Mouse (Mus musculus): ENCODE measurements around the gene Crybg1. TPM values are rescaled to one million over a fixed set of nuclear protein-coding genes. Genes with fewer than 3 reads are reported as not detected.
A peak's percentile ranks its signal among the peaks of the same experiment; 100 is the strongest.

The Crybg1 gene
- polyA plus RNA-seq, 1 experiment from 2014 or later: 0.16 TPM

DNA sequence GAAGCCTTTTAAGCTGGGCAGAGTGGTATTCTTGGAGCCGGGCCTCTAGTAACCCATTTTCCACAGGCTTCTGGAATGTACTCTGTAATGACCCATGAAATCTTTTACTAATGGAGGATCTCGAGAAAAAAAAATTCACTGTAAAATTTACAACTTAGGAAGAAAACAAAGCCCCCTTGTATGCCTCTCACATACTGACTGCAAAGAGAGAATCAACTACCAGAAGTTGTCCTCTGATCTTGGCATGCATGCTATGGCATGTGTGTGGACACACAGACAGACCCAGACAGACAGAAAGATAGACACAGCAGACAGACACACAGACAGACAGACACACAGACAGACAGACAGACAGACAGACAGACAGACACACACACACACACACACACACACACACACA, 8.8 kb upstream of the Crybg1 start:
- no peak overlapping the region for H3K4me3 ChIP-seq (ENCODE audit: low read length)
- 48% methylated on average over 2 of the region's 2 CpGs for WGBS
- H3K9ac ChIP-seq (ENCODE audit: low read depth, low read length): no peak overlapping the region
- no peaks in the 10 kb centered on the region for H3K9me3 ChIP-seq (ENCODE audit: control insufficient read depth, low read length)
- H3K4me2 ChIP-seq (ENCODE audit: low read length): no peak overlapping the region
- ATAC-seq: no peak
- H3K27me3 ChIP-seq (replicated peaks; ENCODE audit: control insufficient read depth, insufficient read depth, low read length): no peaks in the 10 kb centered on the region
- no peak overlapping the region for H3K27ac ChIP-seq (ENCODE audit: low read depth, low read length)
- no peaks in the 10 kb centered on the region for H3K36me3 ChIP-seq (ENCODE audit: control insufficient read depth, insufficient read depth, low read length)
- H3K4me1 ChIP-seq (ENCODE audit: control insufficient read depth, insufficient read depth, low read depth, low read length): no peaks in the 10 kb centered on the region

GRCm38 (mm10) chr10:44150501-44150900, 1.8 kb upstream of the Crybg1 start:
- Histone ChIP-seq H3K4me2 (ENCODE audit: low read length) (no peak overlapping the region), H3K27me3 (replicated peaks; ENCODE audit: control insufficient read depth, insufficient read depth, low read length) (peaks cover 3% of the 10 kb centered on the region; the same call in 1 of the 2 replicates), H3K4me3 (ENCODE audit: low read length) (no peak overlapping the region), H3K4me1 (ENCODE audit: control insufficient read depth, insufficient read depth, low read depth, low read length) (peaks cover 6% of the 10 kb centered on the region; the same call in 1 of the 2 replicates), H3K9me3 (ENCODE audit: control insufficient read depth, low read length) (no peaks in the 10 kb centered on the region), H3K27ac (ENCODE audit: low read depth, low read length) (no peak overlapping the region), H3K36me3 (ENCODE audit: control insufficient read depth, insufficient read depth, low read length) (no peaks in the 10 kb centered on the region), H3K9ac (ENCODE audit: low read depth, low read length) (no peak overlapping the region)
- no peak for ATAC-seq
- 93% methylated on average over 2 of the region's 2 CpGs for WGBS

DNA sequence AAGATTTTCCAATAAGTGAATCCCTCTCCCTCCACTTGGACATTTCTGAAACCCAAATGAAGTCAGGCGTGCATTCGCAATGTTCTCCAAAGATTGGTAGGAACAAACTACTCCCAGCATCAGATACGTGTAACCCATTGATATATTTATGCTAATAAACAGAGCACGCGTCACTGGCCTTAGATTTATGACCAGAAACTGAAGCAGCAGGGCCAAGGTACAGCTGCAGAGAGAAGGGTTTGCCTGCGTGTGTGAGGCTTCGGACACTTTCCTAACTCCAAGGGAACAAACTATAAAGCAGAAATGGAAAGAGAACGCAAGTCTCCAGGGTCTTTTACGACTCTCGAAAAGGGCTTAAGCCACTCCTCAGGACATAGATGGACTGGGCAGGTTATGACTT, 5.3 kb downstream of the Crybg1 start:
- no peak for ATAC-seq
- no peaks in the 10 kb centered on the region for H3K4me1 ChIP-seq (ENCODE audit: control insufficient read depth, insufficient read depth, low read depth, low read length)
- no peaks in the 10 kb centered on the region; the same call in 1 of the 2 replicates for H3K27me3 ChIP-seq (replicated peaks; ENCODE audit: control insufficient read depth, insufficient read depth, low read length)
- no peak overlapping the region for H3K4me2 ChIP-seq (ENCODE audit: low read length)
- no peak overlapping the region for H3K27ac ChIP-seq (ENCODE audit: low read depth, low read length)
- no peaks in the 10 kb centered on the region for H3K36me3 ChIP-seq (ENCODE audit: control insufficient read depth, insufficient read depth, low read length)
- H3K4me3 ChIP-seq (ENCODE audit: low read length): no peak overlapping the region
- H3K9ac ChIP-seq (ENCODE audit: low read depth, low read length): no peak overlapping the region
- H3K9me3 ChIP-seq (ENCODE audit: control insufficient read depth, low read length): no peaks in the 10 kb centered on the region
- WGBS: 88% methylated on average over 10 of the region's 10 CpGs

GRCm38 (mm10) chr10:44138137-44138855, 10.4 kb downstream of the Crybg1 start:
- no peak overlapping the region for H3K9ac ChIP-seq (ENCODE audit: low read depth, low read length)
- no peaks in the 10 kb centered on the region for H3K36me3 ChIP-seq (ENCODE audit: control insufficient read depth, insufficient read depth, low read length)
- no peaks in the 10 kb centered on the region for H3K9me3 ChIP-seq (ENCODE audit: control insufficient read depth, low read length)
- H3K4me1 ChIP-seq (ENCODE audit: control insufficient read depth, insufficient read depth, low read depth, low read length): no peaks in the 10 kb centered on the region
- H3K4me2 ChIP-seq (ENCODE audit: low read length): no peak overlapping the region
- no peaks in the 10 kb centered on the region for H3K27me3 ChIP-seq (replicated peaks; ENCODE audit: control insufficient read depth, insufficient read depth, low read length)
- WGBS: 79% methylated on average over 13 of the region's 13 CpGs
- no peak for ATAC-seq
- no peak overlapping the region for H3K4me3 ChIP-seq (ENCODE audit: low read length)
- H3K27ac ChIP-seq (ENCODE audit: low read depth, low read length): no peak overlapping the region

DNA sequence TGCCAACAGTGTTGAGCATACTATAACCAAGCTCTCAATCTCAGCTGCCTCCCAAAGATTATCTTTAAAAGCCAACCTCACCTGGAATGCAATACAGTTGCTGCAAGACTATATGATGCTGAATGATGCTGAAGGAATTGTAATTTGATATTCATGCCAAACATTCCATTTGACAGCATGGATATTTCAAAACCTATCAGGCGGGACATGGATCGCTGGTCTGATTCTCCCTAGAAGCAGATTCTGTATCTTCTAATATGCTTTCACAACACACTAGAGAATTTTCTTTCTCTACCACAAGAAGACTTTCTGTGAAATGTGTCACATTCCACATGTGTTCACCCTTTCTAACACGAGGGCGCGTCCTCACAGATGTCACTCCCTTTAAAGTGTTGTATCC, 22.6 kb downstream of the Crybg1 start:
- H3K9me3 ChIP-seq (ENCODE audit: control insufficient read depth, low read length): no peaks in the 10 kb centered on the region
- H3K27ac ChIP-seq (ENCODE audit: low read depth, low read length): no peak overlapping the region
- 91% methylated on average over 5 of the region's 5 CpGs for WGBS
- no peak overlapping the region for H3K4me2 ChIP-seq (ENCODE audit: low read length)
- H3K4me1 ChIP-seq (ENCODE audit: control insufficient read depth, insufficient read depth, low read depth, low read length): no peaks in the 10 kb centered on the region
- no peak overlapping the region for H3K4me3 ChIP-seq (ENCODE audit: low read length)
- H3K27me3 ChIP-seq (replicated peaks; ENCODE audit: control insufficient read depth, insufficient read depth, low read length): no peaks in the 10 kb centered on the region
- no peak for ATAC-seq
- no peaks in the 10 kb centered on the region for H3K36me3 ChIP-seq (ENCODE audit: control insufficient read depth, insufficient read depth, low read length)
- H3K9ac ChIP-seq (ENCODE audit: low read depth, low read length): no peak overlapping the region

DNA sequence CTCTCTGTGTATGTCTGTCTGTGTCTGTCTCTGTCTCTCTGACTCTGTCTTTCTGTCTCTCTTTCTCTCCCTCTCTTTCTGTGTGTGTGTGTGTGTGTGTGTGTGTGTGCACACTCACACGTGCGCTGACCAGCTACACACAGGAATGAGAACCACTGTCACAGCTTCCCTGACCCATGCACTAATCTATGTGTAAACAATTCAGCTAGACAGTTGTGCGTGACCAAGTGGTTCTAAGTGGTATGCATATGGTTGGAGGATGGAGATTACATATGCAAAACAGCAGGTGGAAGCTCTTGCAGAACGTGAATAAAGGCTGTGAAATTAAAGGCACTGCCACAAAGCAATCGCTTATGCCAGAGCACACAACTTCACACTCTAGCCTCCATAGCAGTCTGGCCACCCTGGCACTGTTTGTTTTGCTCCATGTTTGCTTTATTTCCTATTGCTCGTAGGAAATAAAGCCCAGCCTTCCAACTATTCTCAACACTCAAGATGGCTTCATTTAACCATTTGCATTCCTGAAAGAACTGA, 24.2 kb downstream of the Crybg1 start:
- H3K27me3 ChIP-seq (replicated peaks; ENCODE audit: control insufficient read depth, insufficient read depth, low read length): no peaks in the 10 kb centered on the region
- ATAC-seq: no peak

DNA sequence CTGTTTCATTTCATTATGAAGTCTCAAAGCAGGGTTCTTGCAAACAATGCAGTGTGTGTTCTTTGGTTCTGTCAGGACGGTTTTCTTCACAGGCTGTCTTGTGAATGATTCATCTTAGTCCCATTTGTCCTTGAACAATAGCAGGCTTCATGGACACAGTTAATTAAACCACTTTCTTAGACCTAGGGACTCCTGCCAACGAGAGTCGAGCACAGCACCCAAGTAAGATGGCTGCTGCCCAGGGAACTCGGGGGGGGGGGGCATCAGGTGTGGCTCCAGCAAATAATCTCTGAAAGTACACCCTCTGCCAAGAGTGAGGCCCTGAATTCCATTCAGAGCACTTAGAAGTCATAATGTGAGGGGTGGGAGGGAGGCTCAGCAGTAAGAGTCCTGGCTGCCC, 30.0 kb downstream of the Crybg1 start:
- WGBS: 14% methylated on average over 4 of the region's 4 CpGs
- H3K36me3 ChIP-seq (ENCODE audit: control insufficient read depth, insufficient read depth, low read length): no peaks in the 10 kb centered on the region
- ATAC-seq: 0 out of 2 replicates have a peak, but pooled peaks have one; percentile 30
- no peaks in the 10 kb centered on the region for H3K4me1 ChIP-seq (ENCODE audit: control insufficient read depth, insufficient read depth, low read depth, low read length)
- H3K9me3 ChIP-seq (ENCODE audit: control insufficient read depth, low read length): no peaks in the 10 kb centered on the region
- H3K4me2 ChIP-seq (ENCODE audit: low read length): no peak overlapping the region
- H3K9ac ChIP-seq (ENCODE audit: low read depth, low read length): no peak overlapping the region
- no peak overlapping the region for H3K4me3 ChIP-seq (ENCODE audit: low read length)
- no peaks in the 10 kb centered on the region for H3K27me3 ChIP-seq (replicated peaks; ENCODE audit: control insufficient read depth, insufficient read depth, low read length)
- no peak overlapping the region for H3K27ac ChIP-seq (ENCODE audit: low read depth, low read length)

More for the DNA sequence above, 24.2 kb downstream of the Crybg1 start:
- no peaks in the 10 kb centered on the region for H3K36me3 ChIP-seq (ENCODE audit: control insufficient read depth, insufficient read depth, low read length)
- no peak overlapping the region for H3K4me3 ChIP-seq (ENCODE audit: low read length)
- H3K9ac ChIP-seq (ENCODE audit: low read depth, low read length): no peak overlapping the region
- no peak overlapping the region for H3K4me2 ChIP-seq (ENCODE audit: low read length)
- 48% methylated on average over 6 of the region's 6 CpGs for WGBS
- no peak overlapping the region for H3K27ac ChIP-seq (ENCODE audit: low read depth, low read length)
- H3K4me1 ChIP-seq (ENCODE audit: control insufficient read depth, insufficient read depth, low read depth, low read length): no peaks in the 10 kb centered on the region
- no peaks in the 10 kb centered on the region for H3K9me3 ChIP-seq (ENCODE audit: control insufficient read depth, low read length)

DNA sequence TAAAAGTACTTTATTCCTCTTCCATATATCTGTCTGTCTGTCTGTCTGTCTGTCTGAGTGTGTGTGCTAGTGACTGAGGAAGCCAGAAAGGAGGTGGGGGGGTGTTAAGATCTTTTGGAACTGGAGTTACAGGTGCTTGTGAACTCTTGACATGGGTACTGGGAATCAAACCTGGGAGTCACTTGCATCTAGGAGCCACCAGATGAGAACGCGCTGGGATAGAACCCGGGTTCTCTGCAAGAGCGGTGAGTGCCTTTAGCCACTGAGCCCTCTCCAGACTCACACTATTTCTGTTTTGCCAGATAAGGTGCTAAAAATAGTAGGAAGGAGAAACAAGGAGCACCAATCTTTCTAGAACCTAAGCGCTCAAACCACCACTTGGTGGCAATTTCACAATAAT, 31.9 kb downstream of the Crybg1 start:
- Histone ChIP-seq H3K27ac (ENCODE audit: low read depth, low read length) (no peak overlapping the region), H3K4me2 (ENCODE audit: low read length) (no peak overlapping the region), H3K4me1 (ENCODE audit: control insufficient read depth, insufficient read depth, low read depth, low read length) (no peaks in the 10 kb centered on the region), H3K36me3 (ENCODE audit: control insufficient read depth, insufficient read depth, low read length) (no peaks in the 10 kb centered on the region), H3K4me3 (ENCODE audit: low read length) (no peak overlapping the region), H3K27me3 (replicated peaks; ENCODE audit: control insufficient read depth, insufficient read depth, low read length) (no peaks in the 10 kb centered on the region), H3K9me3 (ENCODE audit: control insufficient read depth, low read length) (no peaks in the 10 kb centered on the region), H3K9ac (ENCODE audit: low read depth, low read length) (no peak overlapping the region)
- no peak for ATAC-seq
- WGBS: 94% methylated on average over 5 of the region's 5 CpGs

- Histone ChIP-seq H3K4me1 (ENCODE audit: control insufficient read depth, insufficient read depth, low read depth, low read length) (no peaks in the 10 kb centered on the region), H3K4me2 (ENCODE audit: low read length) (no peak overlapping the region), H3K36me3 (ENCODE audit: control insufficient read depth, insufficient read depth, low read length) (no peaks in the 10 kb centered on the region), H3K4me3 (ENCODE audit: low read length) (no peak overlapping the region), H3K27ac (ENCODE audit: low read depth, low read length) (no peak overlapping the region), H3K27me3 (replicated peaks; ENCODE audit: control insufficient read depth, insufficient read depth, low read length) (no peaks in the 10 kb centered on the region), H3K9ac (ENCODE audit: low read depth, low read length) (no peak overlapping the region), H3K9me3 (ENCODE audit: control insufficient read depth, low read length) (no peaks in the 10 kb centered on the region)
- 59% methylated on average over 4 of the region's 4 CpGs for WGBS
- ATAC-seq: no peak
These were observed 34.0 kb downstream of the Crybg1 start for GRCm38 (mm10) chr10:44114611-44115010.

Data from hindbrain, embryonic 16.5 days (tissue).